Mouse (Mus musculus) embryonic facial prominence, embryonic 13.5 days (tissue): Measurements from ENCODE around the gene Slc44a2. TPM values are rescaled to one million over a fixed set of nuclear protein-coding genes. Genes with fewer than 3 reads are reported as not detected.

Experiments used
- ATAC-seq: fragments of 200-750 bp; cut with Nextera tagmentation; 2 replicates; pipeline ENCODE4 v1.8.0; 2017; ENCODE audit warnings: low read depth; ENCODE audit not compliant: insufficient number of reproducible peaks, insufficient read depth, low FRiP score, low TSS enrichment
- H3K27ac ChIP-seq: fragments of 300-500 bp; sonication (generic); 2 replicates; pipeline ENCODE4 v1.5.1; 2015; ENCODE audit warnings: moderate library complexity, mild to moderate bottlenecking, inconsistent platforms
- H3K27me3 ChIP-seq: fragments of 300-500 bp; sonication (generic); 2 replicates; pipeline ENCODE4 v1.6.1; 2015; ENCODE audit warnings: mild to moderate bottlenecking, inconsistent platforms
- H3K36me3 ChIP-seq: fragments of 300-500 bp; sonication (generic); 2 replicates; pipeline ENCODE4 v1.6.1; 2015; ENCODE audit warnings: mild to moderate bottlenecking, inconsistent platforms
- H3K4me1 ChIP-seq: fragments of 300-500 bp; sonication (generic); 2 replicates; pipeline ENCODE4 v1.6.1; 2015; ENCODE audit warnings: inconsistent platforms
- H3K4me2 ChIP-seq: fragments of 300-500 bp; sonication (generic); 2 replicates; pipeline ENCODE4 v1.6.1; 2015; ENCODE audit warnings: moderate library complexity, mild to moderate bottlenecking, inconsistent platforms
- H3K4me3 ChIP-seq: fragments of 300-500 bp; sonication (generic); 2 replicates; pipeline ENCODE4 v1.5.1; 2015; ENCODE audit warnings: mild to moderate bottlenecking, inconsistent platforms
- H3K9ac ChIP-seq: fragments of 300-500 bp; sonication (generic); 2 replicates; pipeline ENCODE4 v1.6.1; 2015; ENCODE audit warnings: mild to moderate bottlenecking, inconsistent platforms
- H3K9me3 ChIP-seq: fragments of 300-500 bp; sonication (generic); 2 replicates; pipeline ENCODE4 v1.6.1; 2016; ENCODE audit warnings: inconsistent platforms
- WGBS: fragments of 180-500 bp; shearing (Covaris S2); methylation state at CpG from one replicate; pipeline ENCODE4 v1.1.7; 2015; ENCODE audit warnings: mixed read lengths; 5-methylcytosine and 5-hydroxymethylcytosine counted together
- polyA plus RNA-seq: library from polyadenylated mRNA; unstranded; fragments of >200 nt; fragmentation: Nextera tagmentation; extraction: Ambion mirVana; gene quantifications from 2 replicates; pipeline ENCODE4 v1.2.1, GENCODE M21; 2015

The Slc44a2 gene
- polyA plus RNA-seq, 1 experiment from 2014 or later: 120 TPM

DNA sequence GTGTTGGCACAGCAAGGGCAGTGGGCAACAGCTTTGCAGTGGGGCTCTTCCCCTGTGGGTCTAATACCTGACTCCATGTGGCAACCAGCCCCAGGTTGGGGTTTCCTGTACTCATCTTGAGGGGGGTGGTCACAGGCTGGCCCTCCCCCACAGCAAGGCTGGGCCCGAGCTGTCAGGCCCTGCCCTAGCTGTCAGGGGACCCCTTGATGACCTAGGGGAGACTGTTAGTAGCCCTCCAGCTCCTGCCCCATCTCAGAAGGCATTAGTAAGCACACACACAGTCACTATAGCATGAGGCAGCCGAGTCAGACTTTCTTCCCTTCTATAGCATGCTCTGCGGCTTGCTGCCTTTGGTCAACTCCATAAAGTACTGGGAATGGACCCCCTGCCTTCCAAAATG lies 75.2 kb downstream of the Slc44a2 start:
- no peak overlapping the region for H3K4me3 ChIP-seq

DNA sequence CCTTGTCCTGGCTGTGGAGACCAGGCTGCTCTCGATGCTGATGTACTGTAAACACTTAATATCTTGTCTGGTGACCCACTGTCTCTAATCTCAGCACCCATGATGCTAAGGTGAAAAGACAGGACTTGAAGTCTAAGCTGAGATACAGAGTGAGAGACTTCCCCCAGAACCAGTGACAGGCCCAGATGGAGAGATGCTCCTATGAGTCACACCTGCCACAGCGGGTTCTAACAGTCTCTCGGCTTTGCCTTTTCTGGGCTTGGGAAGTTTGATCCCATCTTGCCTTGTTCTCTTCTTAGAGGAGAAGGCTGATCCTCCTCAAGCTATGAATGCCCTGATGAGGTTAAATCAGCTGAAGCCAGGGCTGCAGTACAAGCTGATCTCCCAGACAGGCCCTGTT lies 76.7 kb downstream of the Slc44a2 start:
- Histone ChIP-seq H3K27ac (no peak overlapping the region), H3K9me3 (no peaks in the 10 kb centered on the region), H3K27me3 (no peaks in the 10 kb centered on the region), H3K9ac (no peak overlapping the region), H3K4me2 (no peak overlapping the region), H3K4me3 (no peak overlapping the region), H3K4me1 (no peaks in the 10 kb centered on the region), H3K36me3 (peaks cover 99% of the 10 kb centered on the region)
- ATAC-seq: no peak
- WGBS: 92% methylated on average over 3 of the region's 3 CpGs

More for the DNA sequence above, 75.2 kb downstream of the Slc44a2 start:
- peaks cover 100% of the 10 kb centered on the region for H3K36me3 ChIP-seq
- H3K9me3 ChIP-seq: no peaks in the 10 kb centered on the region
- H3K27me3 ChIP-seq: no peaks in the 10 kb centered on the region
- H3K4me1 ChIP-seq: no peaks in the 10 kb centered on the region
- no peak overlapping the region for H3K27ac ChIP-seq
- no peak for ATAC-seq
- WGBS: 88% methylated on average over 3 of the region's 3 CpGs
- no peak overlapping the region for H3K4me2 ChIP-seq
- no peak overlapping the region for H3K9ac ChIP-seq

DNA sequence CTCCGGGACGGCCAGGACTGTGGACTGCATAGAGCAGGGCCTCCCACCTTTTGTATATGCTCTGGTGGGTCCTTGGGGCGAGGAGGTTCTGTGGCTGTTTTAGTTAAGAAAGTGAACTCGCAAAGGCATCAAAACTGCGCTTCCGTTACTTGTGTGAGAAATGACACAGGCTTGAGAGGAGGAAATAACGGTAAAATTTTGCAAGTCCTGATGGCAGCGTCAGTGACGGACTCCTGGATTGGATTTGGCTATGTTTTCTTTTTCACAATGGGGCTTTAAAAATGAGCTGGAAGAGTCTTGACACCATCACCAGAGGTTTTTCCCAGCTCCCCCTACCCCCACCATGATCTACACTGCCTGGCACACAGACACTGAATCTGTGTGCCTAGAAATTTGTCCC lies 80.5 kb downstream of the Slc44a2 start:
- Histone ChIP-seq H3K36me3 (peaks cover 99% of the 10 kb centered on the region), H3K27me3 (no peaks in the 10 kb centered on the region), H3K4me3 (no peak overlapping the region), H3K27ac (no peak overlapping the region), H3K4me1 (no peaks in the 10 kb centered on the region), H3K4me2 (no peak overlapping the region), H3K9me3 (no peaks in the 10 kb centered on the region), H3K9ac (no peak overlapping the region)
- WGBS: 94% methylated on average over 9 of the region's 9 CpGs
- no peak for ATAC-seq

DNA sequence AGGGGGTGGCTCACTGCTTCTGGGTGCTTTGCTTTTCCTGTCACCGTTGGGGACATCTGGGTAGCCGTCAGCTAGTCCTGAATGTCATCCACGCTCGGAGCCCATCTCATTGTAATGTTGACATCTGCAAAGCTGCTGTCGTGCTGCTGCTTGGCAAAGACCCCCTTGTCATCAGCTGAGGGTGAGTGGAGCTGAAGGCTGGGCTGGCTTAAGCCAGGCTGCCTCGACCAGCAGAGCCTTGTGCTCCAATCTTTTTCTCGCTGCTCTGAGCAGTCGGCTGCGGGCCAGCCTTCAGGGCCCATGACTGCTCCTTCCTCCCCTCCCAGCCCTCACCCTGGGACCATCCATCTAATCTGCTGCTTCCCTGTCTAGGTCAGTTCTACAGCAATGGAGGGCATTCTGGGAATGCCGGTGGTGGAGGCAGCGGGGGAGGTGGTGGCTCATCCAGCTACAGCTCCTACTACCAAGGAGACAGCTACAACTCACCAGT lies 82.3 kb downstream of the Slc44a2 start:
- Histone ChIP-seq H3K4me2 (no peak overlapping the region), H3K27ac (no peak overlapping the region), H3K9me3 (no peaks in the 10 kb centered on the region), H3K9ac (no peak overlapping the region), H3K27me3 (no peaks in the 10 kb centered on the region), H3K4me1 (no peaks in the 10 kb centered on the region), H3K4me3 (no peak overlapping the region), H3K36me3 (peaks cover 92% of the 10 kb centered on the region)
- ATAC-seq: no peak
- 87% methylated on average over 11 of the region's 11 CpGs for WGBS

DNA sequence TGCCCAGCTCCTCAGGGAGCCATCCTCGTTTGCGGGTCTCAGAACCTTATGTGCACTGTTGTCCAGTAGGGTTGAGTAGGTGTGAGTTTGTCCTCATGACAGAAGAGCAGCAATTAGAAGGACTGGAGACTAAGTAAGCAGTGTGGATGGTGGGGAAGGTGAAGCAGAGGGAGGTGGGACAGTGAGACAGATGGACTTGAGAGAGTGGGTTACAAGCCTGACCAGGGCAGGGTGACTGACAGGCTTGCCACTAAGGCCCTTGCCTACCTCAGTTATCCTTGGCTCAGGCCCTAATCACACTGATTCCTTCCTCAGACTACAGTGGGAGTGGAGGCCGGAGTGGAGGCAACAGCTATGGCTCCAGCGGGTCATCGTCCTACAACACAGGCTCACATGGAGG lies 83.2 kb downstream of the Slc44a2 start:
- peaks cover 83% of the 10 kb centered on the region for H3K36me3 ChIP-seq

More for the DNA sequence above, 83.2 kb downstream of the Slc44a2 start:
- Histone ChIP-seq H3K27me3 (no peaks in the 10 kb centered on the region), H3K4me2 (no peak overlapping the region), H3K9me3 (no peaks in the 10 kb centered on the region), H3K4me3 (no peak overlapping the region), H3K9ac (no peak overlapping the region), H3K27ac (no peak overlapping the region), H3K4me1 (no peaks in the 10 kb centered on the region)
- ATAC-seq: no peak
- WGBS: 95% methylated on average over 5 of the region's 5 CpGs

Other genes starting within 250 kb of the Slc44a2 start
- gene Gm49373, start 247.6 kb upstream of the Slc44a2 start, polyA plus RNA-seq: 0.79 and 1.0 TPM in 2 replicates
- gene Fdx1l, start 247.1 kb upstream of the Slc44a2 start, polyA plus RNA-seq: 60.0 and 60.2 TPM in 2 replicates
- 2.3 and 2.4 TPM in 2 replicates for gene Gm38431, start 228.7 kb upstream of the Slc44a2 start, polyA plus RNA-seq
- gene Raver1, start 228.7 kb upstream of the Slc44a2 start, polyA plus RNA-seq: 57.7 and 61.0 TPM in 2 replicates
- gene Tyk2, start 189.5 kb upstream of the Slc44a2 start, polyA plus RNA-seq: 14.1 and 14.4 TPM in 2 replicates
- 328 and 359 TPM in 2 replicates for gene Cdc37, start 170.7 kb upstream of the Slc44a2 start, polyA plus RNA-seq
- 4.9 and 6.1 TPM in 2 replicates for gene Pde4a, start 155.0 kb upstream of the Slc44a2 start, polyA plus RNA-seq
- 65.2 and 70.7 TPM in 2 replicates for gene Keap1, start 81.3 kb upstream of the Slc44a2 start, polyA plus RNA-seq
- gene S1pr5, start 72.3 kb upstream of the Slc44a2 start, polyA plus RNA-seq: 0.21 and 0.58 TPM in 2 replicates
- gene Atg4d, start 55.4 kb upstream of the Slc44a2 start, polyA plus RNA-seq: 33.3 and 35.4 TPM in 2 replicates
- gene Kri1, start 32.7 kb upstream of the Slc44a2 start, polyA plus RNA-seq: 16.8 and 19.2 TPM in 2 replicates
- 52.1 and 56.2 TPM in 2 replicates for gene Cdkn2d, start 29.3 kb upstream of the Slc44a2 start, polyA plus RNA-seq
- gene Ap1m2, start 8.4 kb upstream of the Slc44a2 start, polyA plus RNA-seq: 22.3 and 30.1 TPM in 2 replicates
- gene Ilf3, start 47.2 kb downstream of the Slc44a2 start, polyA plus RNA-seq: 248 and 252 TPM in 2 replicates
- gene Qtrt1, start 91.1 kb downstream of the Slc44a2 start, polyA plus RNA-seq: 47.0 and 53.5 TPM in 2 replicates
- 74.5 and 79.8 TPM in 2 replicates for gene Dnm2, start 104.2 kb downstream of the Slc44a2 start, polyA plus RNA-seq
- 112 and 123 TPM in 2 replicates for gene Tmed1, start 189.6 kb downstream of the Slc44a2 start, polyA plus RNA-seq
- gene AB124611, start 205.5 kb downstream of the Slc44a2 start, polyA plus RNA-seq: 6.2 and 7.3 TPM in 2 replicates
- gene Carm1, start 226.2 kb downstream of the Slc44a2 start, polyA plus RNA-seq: 46.2 and 47.1 TPM in 2 replicates